Mouse (Mus musculus) forebrain, embryonic 15.5 days (tissue): ENCODE measurements at regions not wholly inside any gene's neighbourhood (a gene's known extent, or its start where the extent isn't known, plus 50 kb on each side); places are given as distances from the start of the nearest gene placed in this dataset.

ENCODE experiments used
- ATAC-seq: fragments of 200-750 bp; cut with Nextera tagmentation; replicated peaks from 2 replicates; pipeline ENCODE4 v1.8.0; 2017; ENCODE audit warnings: mild to moderate bottlenecking, moderate TSS enrichment, moderate library complexity
- H3K27ac ChIP-seq: fragments of 300-500 bp; sonication (generic); replicated peaks from 2 replicates; pipeline ENCODE4 v1.5.1; 2015; ENCODE audit warnings: mild to moderate bottlenecking, inconsistent platforms
- H3K27me3 ChIP-seq: fragments of 300-500 bp; sonication (generic); 2 replicates; pipeline ENCODE4 v1.6.1; 2015; ENCODE audit warnings: inconsistent platforms
- H3K36me3 ChIP-seq: fragments of 300-500 bp; sonication (generic); 2 replicates; pipeline ENCODE4 v1.6.1; 2015; ENCODE audit warnings: mild to moderate bottlenecking, inconsistent platforms
- H3K4me1 ChIP-seq: fragments of 300-500 bp; sonication (generic); 2 replicates; pipeline ENCODE4 v1.6.1; 2015; ENCODE audit warnings: inconsistent platforms
- H3K4me2 ChIP-seq: fragments of 300-500 bp; sonication (generic); replicated peaks from 2 replicates; pipeline ENCODE4 v1.6.1; 2015; ENCODE audit warnings: mild to moderate bottlenecking, inconsistent platforms
- H3K4me3 ChIP-seq: fragments of 300-500 bp; sonication (generic); 2 replicates; pipeline ENCODE4 v1.5.1; 2015; ENCODE audit warnings: mild to moderate bottlenecking, inconsistent platforms
- H3K9ac ChIP-seq: fragments of 300-500 bp; sonication (generic); replicated peaks from 2 replicates; pipeline ENCODE4 v1.6.1; 2015; ENCODE audit warnings: mild to moderate bottlenecking, inconsistent platforms
- H3K9me3 ChIP-seq: fragments of 300-500 bp; sonication (generic); 2 replicates; pipeline ENCODE4 v1.6.1; 2016; ENCODE audit warnings: inconsistent platforms
- WGBS: fragments of 180-500 bp; shearing (Covaris S2); methylation state at CpG from one replicate; pipeline ENCODE4 v1.1.7; 2015; ENCODE audit warnings: mixed read lengths; 5-methylcytosine and 5-hydroxymethylcytosine counted together

DNA sequence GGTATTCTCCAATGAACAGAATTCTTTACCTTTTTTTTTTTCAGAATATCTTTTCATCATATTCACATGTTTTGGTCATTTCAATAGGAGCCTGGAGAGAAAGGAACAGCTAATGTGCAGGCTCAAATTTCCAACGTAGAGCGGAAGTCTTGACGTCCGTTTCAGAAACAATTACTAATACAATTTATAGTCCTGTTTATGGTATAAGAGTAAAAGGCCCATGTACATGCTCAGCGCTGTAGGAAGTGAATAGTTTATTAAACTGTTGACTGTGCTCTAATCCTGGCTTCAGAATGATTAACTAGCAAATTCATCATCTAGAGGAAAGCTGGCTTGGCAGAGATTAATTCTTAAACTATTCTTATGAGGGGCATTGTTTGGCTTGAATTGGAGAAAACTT lies 142.1 kb downstream of the Pik3r1 start:
- no peak overlapping the region for H3K4me2 ChIP-seq
- H3K4me1 ChIP-seq, result no peaks in the 10 kb centered on the region
- H3K9ac ChIP-seq, result no peak overlapping the region
- H3K9me3 ChIP-seq, result no peaks in the 10 kb centered on the region
- H3K4me3 ChIP-seq, result no peak overlapping the region
- no peaks in the 10 kb centered on the region for H3K36me3 ChIP-seq
- no peak for ATAC-seq
- 84% methylated on average over 5 of the region's 5 CpGs for WGBS
- no peak overlapping the region for H3K27ac ChIP-seq
- no peaks in the 10 kb centered on the region for H3K27me3 ChIP-seq

DNA sequence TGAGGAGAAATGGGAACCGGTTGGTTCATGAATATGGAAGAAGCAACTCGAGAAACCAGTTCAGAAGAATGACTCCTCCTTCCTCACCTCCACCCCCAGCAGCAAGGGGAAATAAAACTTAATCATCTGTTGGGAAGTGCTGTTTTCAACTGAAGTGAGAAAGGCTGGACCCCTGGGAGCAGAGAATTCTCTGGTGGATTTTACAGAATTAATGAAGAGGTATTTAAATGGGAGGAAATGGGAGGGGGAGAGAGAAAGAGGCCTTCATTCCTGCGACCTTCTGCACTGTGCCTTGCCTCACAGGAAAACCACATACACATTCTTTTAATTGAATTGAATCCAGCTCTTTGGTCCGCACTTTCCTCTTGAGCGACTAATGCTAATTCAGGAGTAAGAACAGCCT lies 143.8 kb downstream of the Pik3r1 start:
- Histone ChIP-seq H3K4me3 (no peak overlapping the region), H3K9ac (no peak overlapping the region), H3K9me3 (no peaks in the 10 kb centered on the region), H3K36me3 (no peaks in the 10 kb centered on the region), H3K27ac (no peak overlapping the region), H3K4me2 (no peak overlapping the region), H3K27me3 (no peaks in the 10 kb centered on the region), H3K4me1 (no peaks in the 10 kb centered on the region)
- no peak for ATAC-seq
- 18% methylated on average over 5 of the region's 5 CpGs for WGBS

- no peaks in the 10 kb centered on the region for H3K27me3 ChIP-seq
- H3K4me1 ChIP-seq, result no peaks in the 10 kb centered on the region
- ATAC-seq, result no peak
- no peaks in the 10 kb centered on the region for H3K9me3 ChIP-seq
- no peak overlapping the region for H3K9ac ChIP-seq
- no peak overlapping the region for H3K4me3 ChIP-seq
- no peak overlapping the region for H3K4me2 ChIP-seq
- H3K27ac ChIP-seq, result no peak overlapping the region
- WGBS, result 100% methylated on average over 2 of the region's 2 CpGs
- H3K36me3 ChIP-seq, result no peaks in the 10 kb centered on the region
These were observed 145.4 kb downstream of the Pik3r1 start for GRCm38 (mm10) chr13:101622649-101623048.

- Histone ChIP-seq H3K4me1 (no peaks in the 10 kb centered on the region), H3K27ac (no peak overlapping the region), H3K4me2 (no peak overlapping the region), H3K4me3 (no peak overlapping the region), H3K9me3 (no peaks in the 10 kb centered on the region), H3K27me3 (no peaks in the 10 kb centered on the region), H3K36me3 (no peaks in the 10 kb centered on the region), H3K9ac (no peak overlapping the region)
- WGBS, result 76% methylated on average over 3 of the region's 3 CpGs
- ATAC-seq, result no peak
These were observed 147.4 kb downstream of the Pik3r1 start for GRCm38 (mm10) chr13:101620660-101621059.

DNA sequence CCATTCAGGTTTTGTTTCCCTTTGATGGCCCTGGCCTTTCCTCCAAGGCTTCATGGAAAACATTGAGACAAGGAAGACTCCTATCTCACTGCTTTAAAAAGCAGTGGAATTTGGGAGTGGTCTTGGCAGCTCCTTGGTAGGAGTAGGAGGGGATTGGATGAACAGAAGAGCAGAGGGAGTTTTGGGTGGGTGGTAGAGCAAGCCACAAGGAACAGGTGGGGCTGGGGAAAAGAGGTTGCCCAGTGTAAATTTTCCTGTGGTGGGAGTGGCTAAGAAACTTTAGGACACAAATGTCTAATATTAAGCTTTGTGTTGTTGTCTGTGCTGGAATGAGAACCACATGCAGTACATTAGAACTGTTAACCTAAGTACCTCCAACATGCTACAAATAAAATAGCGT lies 148.9 kb downstream of the Pik3r1 start:
- no peak overlapping the region for H3K4me3 ChIP-seq
- H3K4me1 ChIP-seq, result no peaks in the 10 kb centered on the region
- H3K36me3 ChIP-seq, result no peaks in the 10 kb centered on the region
- no peak overlapping the region for H3K9ac ChIP-seq
- ATAC-seq, result no peak
- no peaks in the 10 kb centered on the region for H3K9me3 ChIP-seq
- no peaks in the 10 kb centered on the region for H3K27me3 ChIP-seq
- 93% methylated on average over 1 of the region's 1 CpGs for WGBS
- H3K27ac ChIP-seq, result no peak overlapping the region
- H3K4me2 ChIP-seq, result no peak overlapping the region

DNA sequence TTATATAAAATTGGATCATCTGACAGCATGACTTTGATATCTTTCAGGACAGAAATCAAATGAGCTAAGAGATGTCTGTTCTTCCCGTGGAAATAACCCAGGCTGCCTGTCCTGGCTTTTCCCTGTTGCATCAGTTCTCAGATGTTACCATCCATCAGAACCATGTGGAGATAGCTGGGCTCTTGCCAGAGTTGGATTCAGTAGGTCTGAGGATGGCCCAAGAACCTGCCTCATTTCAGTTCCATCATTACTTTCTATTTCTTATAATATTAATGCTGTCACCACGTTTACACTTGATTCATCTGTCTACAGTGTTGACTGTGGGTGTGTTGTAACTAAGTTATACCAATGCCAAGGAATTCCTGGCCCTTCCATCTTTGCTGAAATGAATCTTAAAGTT lies 155.2 kb downstream of the Pik3r1 start:
- H3K4me1 ChIP-seq, result no peaks in the 10 kb centered on the region
- 75% methylated on average over 2 of the region's 2 CpGs for WGBS
- no peak overlapping the region for H3K4me2 ChIP-seq
- H3K9me3 ChIP-seq, result no peaks in the 10 kb centered on the region
- no peaks in the 10 kb centered on the region for H3K27me3 ChIP-seq
- H3K9ac ChIP-seq, result no peak overlapping the region
- H3K36me3 ChIP-seq, result no peaks in the 10 kb centered on the region
- no peak overlapping the region for H3K27ac ChIP-seq
- ATAC-seq, result no peak
- H3K4me3 ChIP-seq, result no peak overlapping the region

DNA sequence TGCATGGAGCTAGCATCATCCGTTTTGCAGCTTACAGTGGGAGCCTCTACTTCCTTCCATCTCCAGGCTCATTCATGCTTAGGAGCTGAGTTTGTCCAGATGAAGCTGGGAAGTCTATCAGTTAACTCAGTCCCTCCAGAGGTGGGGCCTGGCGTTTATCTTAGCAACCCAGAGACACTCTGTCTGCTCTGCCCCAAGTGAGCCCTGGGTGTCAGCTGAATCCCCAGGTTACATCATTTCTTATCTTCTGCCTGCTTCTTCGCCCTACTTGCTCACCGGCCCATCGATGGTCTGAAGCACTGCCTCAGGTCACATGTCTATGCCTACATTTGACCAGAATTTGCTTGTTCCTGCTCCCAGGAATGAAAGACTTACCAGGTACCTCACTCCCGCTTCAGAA lies 156.3 kb downstream of the Pik3r1 start:
- Histone ChIP-seq H3K9ac (no peak overlapping the region), H3K4me2 (no peak overlapping the region), H3K36me3 (no peaks in the 10 kb centered on the region), H3K9me3 (no peaks in the 10 kb centered on the region), H3K27ac (no peak overlapping the region), H3K4me3 (no peak overlapping the region), H3K27me3 (no peaks in the 10 kb centered on the region), H3K4me1 (no peaks in the 10 kb centered on the region)
- no peak for ATAC-seq
- 93% methylated on average over 6 of the region's 6 CpGs for WGBS

GRCm38 (mm10) chr13:101606184-101606730 lies 161.8 kb downstream of the Pik3r1 start:
- no peak for ATAC-seq
- Histone ChIP-seq H3K9ac (no peak overlapping the region), H3K27me3 (no peaks in the 10 kb centered on the region), H3K4me3 (no peak overlapping the region), H3K4me1 (no peaks in the 10 kb centered on the region), H3K36me3 (no peaks in the 10 kb centered on the region), H3K4me2 (no peak overlapping the region), H3K27ac (no peak overlapping the region), H3K9me3 (no peaks in the 10 kb centered on the region)
- WGBS, result 66% methylated on average over 1 of the region's 1 CpGs

DNA sequence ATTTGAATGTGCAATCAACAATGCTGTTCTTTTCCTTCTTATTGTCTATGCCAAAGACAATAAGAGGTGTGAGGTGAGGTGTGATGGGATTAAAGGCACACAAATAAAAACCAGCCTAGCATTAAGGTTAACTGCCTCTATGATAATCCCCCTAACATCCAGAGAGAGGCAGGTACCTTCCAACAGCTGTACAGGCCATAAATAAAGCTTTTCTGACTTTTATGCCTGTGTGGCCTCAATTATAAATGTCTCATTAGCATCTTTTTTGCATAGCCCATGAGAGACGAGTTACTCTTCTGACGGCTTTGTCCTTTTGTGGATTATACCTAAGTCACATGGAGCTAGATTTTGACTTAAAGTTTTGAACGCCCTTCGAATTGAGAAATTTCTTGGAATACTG lies 162.3 kb downstream of the Pik3r1 start:
- Histone ChIP-seq H3K36me3 (no peaks in the 10 kb centered on the region), H3K4me3 (no peak overlapping the region), H3K9me3 (no peaks in the 10 kb centered on the region), H3K4me2 (no peak overlapping the region), H3K27ac (no peak overlapping the region), H3K4me1 (no peaks in the 10 kb centered on the region), H3K9ac (no peak overlapping the region), H3K27me3 (no peaks in the 10 kb centered on the region)
- WGBS, result 74% methylated on average over 4 of the region's 4 CpGs
- ATAC-seq, result no peak

GRCm38 (mm10) chr13:101605051-101605450 lies 163.0 kb downstream of the Pik3r1 start:
- WGBS, result 73% methylated on average over 4 of the region's 4 CpGs
- H3K4me3 ChIP-seq, result no peak overlapping the region
- no peak overlapping the region for H3K4me2 ChIP-seq
- no peaks in the 10 kb centered on the region for H3K36me3 ChIP-seq
- no peak for ATAC-seq
- no peaks in the 10 kb centered on the region for H3K4me1 ChIP-seq
- no peak overlapping the region for H3K27ac ChIP-seq
- no peaks in the 10 kb centered on the region for H3K9me3 ChIP-seq
- no peaks in the 10 kb centered on the region for H3K27me3 ChIP-seq
- no peak overlapping the region for H3K9ac ChIP-seq

GRCm38 (mm10) chr13:101598126-101598485 lies 169.9 kb downstream of the Pik3r1 start:
- H3K27me3 ChIP-seq, result no peaks in the 10 kb centered on the region
- no peak overlapping the region for H3K27ac ChIP-seq
- ATAC-seq, result no peak
- no peak overlapping the region for H3K4me2 ChIP-seq
- no peaks in the 10 kb centered on the region for H3K36me3 ChIP-seq
- H3K4me3 ChIP-seq, result no peak overlapping the region
- no peaks in the 10 kb centered on the region for H3K9me3 ChIP-seq
- no peak overlapping the region for H3K9ac ChIP-seq
- WGBS, result 91% methylated on average over 7 of the region's 7 CpGs
- 0 out of 2 replicates have a peak, but pooled peaks cover 3% of the 10 kb centered on the region for H3K4me1 ChIP-seq

- no peak overlapping the region for H3K4me2 ChIP-seq
- 46% methylated on average over 14 of the region's 14 CpGs for WGBS
- no peak overlapping the region for H3K27ac ChIP-seq
- H3K9ac ChIP-seq, result no peak overlapping the region
- no peaks in the 10 kb centered on the region for H3K36me3 ChIP-seq
- H3K27me3 ChIP-seq, result no peaks in the 10 kb centered on the region
- ATAC-seq, result no peak
- 0 out of 2 replicates have a peak, but pooled peaks cover 3% of the 10 kb centered on the region for H3K4me1 ChIP-seq
- no peak overlapping the region for H3K4me3 ChIP-seq
- no peaks in the 10 kb centered on the region for H3K9me3 ChIP-seq
These were observed 170.5 kb downstream of the Pik3r1 start for GRCm38 (mm10) chr13:101597243-101598125.
